Mouse (Mus musculus) spleen, adult 2 months (tissue): Measurements from ENCODE around the gene Pdlim1. TPM values are rescaled to one million over a fixed set of nuclear protein-coding genes. Genes with fewer than 3 reads are reported as not detected.

Source experiments
- DNase-seq, 2 experiments: peaks; one replicate each; pipeline versions ENCODE4 v3.0.0 to v3.0.0-alpha.2; 2012 to 2021; ENCODE audit warnings: low spot score in 2 of 2, low read depth in 1 of 2
- H3K27ac ChIP-seq: fragments of 200-500 bp; 2 replicates; pipeline ENCODE4 v1.5.1; 2012; ENCODE audit warnings: low read length, inconsistent platforms; ENCODE audit not compliant: insufficient read depth
- H3K27me3 ChIP-seq: fragments of 200-500 bp; 2 replicates; pipeline ENCODE4 v1.6.1; 2012; ENCODE audit warnings: mild to moderate bottlenecking, moderate library complexity, low read length, inconsistent platforms; ENCODE audit not compliant: control insufficient read depth, insufficient read depth
- H3K36me3 ChIP-seq: fragments of 200-500 bp; 2 replicates; pipeline ENCODE4 v1.6.1; 2012; ENCODE audit warnings: mild to moderate bottlenecking, low read length, inconsistent platforms; ENCODE audit not compliant: control insufficient read depth, insufficient read depth
- H3K4me1 ChIP-seq: fragments of 200-500 bp; 2 replicates; pipeline ENCODE4 v1.6.1; 2011; ENCODE audit warnings: inconsistent platforms; ENCODE audit not compliant: control insufficient read depth, insufficient read depth, insufficient read length
- H3K4me3 ChIP-seq: fragments of 200-500 bp; 2 replicates; pipeline ENCODE4 v1.5.1; 2011; ENCODE audit warnings: mild to moderate bottlenecking, inconsistent platforms; ENCODE audit not compliant: insufficient read depth, insufficient read length; ENCODE audit errors: extremely low read depth
- CTCF ChIP-seq: fragments of 200-500 bp; IDR thresholded peaks from 2 replicates; pipeline ENCODE4 v1.5.1; 2011; ENCODE audit warnings: mild to moderate bottlenecking, inconsistent platforms; ENCODE audit not compliant: insufficient read depth, insufficient read length, insufficient replicate concordance; ENCODE audit errors: extremely low read depth
- POLR2A ChIP-seq: fragments of 200-500 bp; IDR thresholded peaks from 2 replicates; pipeline ENCODE4 v1.6.1; 2011; ENCODE audit warnings: low read depth, low read length, inconsistent platforms
- WGBS: fragments of 180-500 bp; shearing (Covaris S2); methylation state at CpG from one replicate; pipeline ENCODE4 v1.1.7; 2018; 5-methylcytosine and 5-hydroxymethylcytosine counted together
- polyA plus RNA-seq: library from polyadenylated mRNA; depleted of rRNA; stranded (reverse); fragments of >200 nt; gene quantifications from 2 replicates; pipeline ENCODE4 v1.2.3, GENCODE M21; 2012

Pdlim1 gene
- polyA plus RNA-seq, 1 experiment: 41.4 TPM

DNA sequence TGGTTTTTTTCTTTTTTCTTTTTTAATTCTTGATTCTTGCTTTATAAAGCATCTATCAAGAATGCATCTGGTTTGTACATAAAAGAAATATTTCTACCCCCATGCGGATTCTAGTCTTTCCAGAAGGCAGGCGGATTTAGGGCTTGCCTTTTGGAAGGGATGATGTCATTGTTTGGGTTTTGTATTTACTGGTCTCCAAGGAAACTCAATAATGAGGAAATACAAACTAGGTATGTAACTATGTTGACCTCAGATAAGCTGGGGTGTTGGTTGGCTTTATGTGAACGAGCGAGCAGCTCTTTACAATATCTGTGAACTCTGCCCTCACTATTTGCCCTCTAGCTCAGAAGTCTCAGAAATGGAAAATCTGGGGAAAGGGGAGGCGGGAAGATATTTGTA is 24.4 kb downstream of the Pdlim1 start:
- TF ChIP-seq CTCF: no peak
- no peak for TF ChIP-seq POLR2A

DNA sequence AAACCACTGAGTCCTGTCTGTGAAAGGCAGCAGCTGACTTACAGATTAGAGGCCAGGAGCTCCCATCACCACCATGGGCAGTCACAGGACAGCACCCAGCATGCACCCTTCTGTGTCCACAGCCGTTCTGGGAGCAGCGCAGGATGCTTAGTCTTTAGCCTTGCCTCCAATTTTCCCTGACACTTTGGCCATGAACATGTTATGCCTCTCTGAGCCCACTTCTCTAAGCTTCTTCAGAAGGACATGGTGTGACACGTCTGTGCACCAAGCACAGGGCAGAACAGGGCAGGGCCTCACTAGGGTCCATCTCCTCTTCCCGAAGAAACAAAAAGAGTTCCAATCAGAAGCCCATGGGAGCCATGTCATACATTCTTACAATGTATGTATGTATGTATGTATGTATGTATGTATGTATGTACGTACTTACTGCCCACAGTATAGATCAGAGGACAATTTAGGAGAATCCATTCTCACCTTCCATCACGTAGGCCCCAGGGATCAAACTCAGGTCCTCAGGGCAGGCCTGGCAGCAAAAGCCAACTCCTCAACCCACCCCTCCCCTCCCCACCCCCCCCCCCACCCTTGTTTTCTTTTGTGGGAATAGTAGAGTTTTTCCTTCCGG is 24.9 kb downstream of the Pdlim1 start:
- TF ChIP-seq CTCF (no peak), POLR2A (no peak)
- no peak for DNase-seq

More for the DNA sequence above, 24.4 kb downstream of the Pdlim1 start:
- Histone ChIP-seq H3K27me3 (no peaks in the 10 kb centered on the region), H3K4me1 (no peaks in the 10 kb centered on the region), H3K27ac (no peak overlapping the region), H3K4me3 (no peak overlapping the region), H3K36me3 (peaks cover 3% of the 10 kb centered on the region; the same call in 1 of the 2 replicates)
- 81% methylated on average over 5 of the region's 5 CpGs for WGBS
- DNase-seq: no peak

DNA sequence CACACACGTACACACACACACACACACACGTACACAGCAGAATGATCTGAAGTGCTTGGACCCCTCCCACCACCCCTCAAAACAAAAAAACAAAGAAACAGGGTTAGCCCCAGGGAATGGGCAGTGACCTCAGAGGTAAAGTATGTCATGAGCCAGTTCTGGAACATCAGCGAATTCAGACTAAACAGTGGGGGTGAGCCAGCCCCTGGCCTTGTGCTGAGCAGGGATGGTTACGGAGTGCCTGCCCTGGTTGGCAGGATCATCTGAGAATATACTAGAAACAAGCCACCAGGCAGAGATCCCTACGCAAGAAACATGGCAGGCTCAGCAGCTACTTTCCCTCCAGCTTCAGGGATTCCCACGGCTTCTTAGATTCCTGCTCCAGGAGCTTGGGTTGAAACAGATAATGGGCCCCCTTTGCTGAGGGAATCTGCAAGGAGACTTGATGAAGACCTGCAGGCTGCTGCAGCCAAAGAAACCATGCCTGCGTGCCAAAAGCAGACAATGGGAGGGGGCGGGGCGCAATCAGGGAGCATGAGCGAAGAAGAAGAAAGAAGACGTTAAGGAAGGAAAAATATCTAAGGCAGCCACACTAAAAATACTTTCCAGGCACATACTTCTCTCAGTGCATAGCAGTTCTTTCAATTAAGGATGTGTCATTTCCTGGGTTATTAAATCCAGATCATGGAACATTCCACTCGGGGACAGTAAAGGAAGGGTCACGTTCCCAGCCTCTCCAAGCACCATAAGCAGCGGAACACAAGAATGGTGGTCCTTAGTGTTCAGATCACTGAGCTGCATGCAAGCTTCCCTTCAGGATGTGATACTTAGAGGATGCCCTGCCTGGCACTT is 30.6 kb downstream of the Pdlim1 start:
- WGBS: 84% methylated on average over 14 of the region's 14 CpGs
- TF ChIP-seq POLR2A (no peak), CTCF (no peak)
- DNase-seq: no peak
- Histone ChIP-seq H3K4me1 (no peaks in the 10 kb centered on the region), H3K4me3 (no peak overlapping the region), H3K27me3 (no peaks in the 10 kb centered on the region), H3K36me3 (no peaks in the 10 kb centered on the region), H3K27ac (peak overlapping the region; percentile 24; the same call in 1 of the 2 replicates)

More for the DNA sequence above, 24.9 kb downstream of the Pdlim1 start:
- no peaks in the 10 kb centered on the region for H3K4me1 ChIP-seq
- no peak overlapping the region for H3K27ac ChIP-seq
- H3K27me3 ChIP-seq: no peaks in the 10 kb centered on the region
- WGBS: 96% methylated on average over 7 of the region's 7 CpGs
- H3K4me3 ChIP-seq: no peak overlapping the region
- H3K36me3 ChIP-seq: peaks cover 3% of the 10 kb centered on the region; the same call in 1 of the 2 replicates

DNA sequence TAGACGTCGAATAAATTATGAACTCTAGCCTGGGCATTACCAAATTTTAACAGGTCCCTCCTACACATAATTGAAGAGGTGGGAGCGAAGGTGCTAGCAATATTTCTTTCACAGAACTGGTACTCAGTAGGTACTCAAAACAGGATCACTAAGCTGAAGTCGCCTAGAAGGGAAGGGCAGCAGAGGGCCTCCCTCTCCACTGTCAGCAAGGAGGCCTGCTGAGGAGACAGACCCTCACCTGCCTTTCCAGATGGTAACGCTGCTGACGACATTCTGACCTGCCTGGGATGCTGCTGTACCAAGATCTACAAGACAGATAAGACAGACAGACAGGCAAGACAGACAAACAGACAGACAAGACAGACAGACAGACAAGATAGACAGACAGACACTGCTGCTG is 31.3 kb downstream of the Pdlim1 start:
- Histone ChIP-seq H3K4me3 (no peak overlapping the region), H3K4me1 (no peaks in the 10 kb centered on the region; the same call in 1 of the 2 replicates), H3K27me3 (no peaks in the 10 kb centered on the region), H3K27ac (no peak overlapping the region), H3K36me3 (no peaks in the 10 kb centered on the region)
- WGBS: 84% methylated on average over 6 of the region's 6 CpGs
- TF ChIP-seq POLR2A: no peak
- TF ChIP-seq CTCF: no peak
- no peak for DNase-seq

DNA sequence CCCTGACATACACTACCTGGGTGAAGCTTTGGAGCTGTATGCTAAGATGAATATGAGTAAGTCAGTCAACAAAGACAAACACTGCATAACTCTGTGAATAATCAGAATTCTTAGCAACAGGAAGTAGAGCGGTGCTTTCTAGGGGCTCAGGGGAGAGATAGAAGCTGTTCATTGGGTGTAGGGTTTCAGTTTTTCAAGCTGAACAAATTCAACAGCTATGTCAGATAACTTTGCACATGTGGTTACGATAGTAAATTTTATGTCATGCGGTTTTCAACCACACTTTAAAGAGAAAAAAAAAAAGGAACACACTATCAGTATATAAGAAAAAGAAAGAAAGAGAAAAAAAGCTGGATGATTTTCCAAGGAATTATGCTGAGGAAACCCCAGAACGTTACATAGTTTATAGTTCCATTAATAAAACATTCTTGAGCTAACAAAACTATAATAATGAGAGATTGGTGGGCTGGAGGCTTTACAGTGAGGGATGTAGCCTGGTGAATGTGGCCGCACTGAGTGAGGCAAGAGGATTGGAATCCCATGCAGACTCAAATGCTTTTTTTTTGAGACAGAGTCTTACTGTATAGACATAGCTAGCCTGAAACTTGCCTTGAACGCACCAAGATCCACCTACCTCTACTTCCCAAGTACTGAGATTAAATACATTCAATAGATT is 33.3 kb downstream of the Pdlim1 start:
- TF ChIP-seq POLR2A (no peak), CTCF (no peak)
- WGBS: 51% methylated on average over 6 of the region's 6 CpGs
- no peak overlapping the region for H3K27ac ChIP-seq
- H3K36me3 ChIP-seq: no peaks in the 10 kb centered on the region
- H3K4me1 ChIP-seq: no peaks in the 10 kb centered on the region; the same call in 1 of the 2 replicates
- no peaks in the 10 kb centered on the region for H3K27me3 ChIP-seq
- no peak overlapping the region for H3K4me3 ChIP-seq
- no peak for DNase-seq

DNA sequence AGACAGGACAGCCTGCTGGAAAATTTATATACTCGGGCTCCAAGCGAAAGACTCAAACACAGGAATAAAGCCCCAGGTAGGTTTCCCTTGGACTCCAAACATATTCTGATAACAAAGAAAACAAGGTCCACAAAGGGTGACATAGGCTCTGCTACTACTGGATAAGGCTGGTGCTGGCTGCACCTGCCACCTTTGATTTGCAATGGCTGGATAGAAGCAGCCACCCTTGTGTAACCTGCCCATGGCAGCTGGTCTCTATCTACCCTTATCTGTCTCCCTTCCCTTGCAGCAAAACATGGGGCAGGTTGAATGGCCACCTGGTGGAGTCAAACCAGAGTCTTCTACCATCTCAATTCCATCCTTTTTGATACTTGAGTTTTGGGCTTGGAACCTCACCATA is 39.1 kb downstream of the Pdlim1 start:
- 91% methylated on average over 2 of the region's 2 CpGs for WGBS

More for the DNA sequence above, 39.1 kb downstream of the Pdlim1 start:
- Histone ChIP-seq H3K4me1 (no peaks in the 10 kb centered on the region; the same call in 1 of the 2 replicates), H3K36me3 (peaks cover 6% of the 10 kb centered on the region), H3K4me3 (no peak overlapping the region), H3K27me3 (no peaks in the 10 kb centered on the region), H3K27ac (no peak overlapping the region)
- DNase-seq: no peak
- TF ChIP-seq CTCF (no peak), POLR2A (no peak)
